Mouse (Mus musculus) central nervous system, embryonic 18 days (tissue): ENCODE results near the gene Plod1. TPM values are rescaled to one million over a fixed set of nuclear protein-coding genes. Genes with fewer than 3 reads are reported as not detected.

Experiments
- polyA plus RNA-seq: library from polyadenylated mRNA; depleted of rRNA; stranded (reverse); fragments of >200 nt; gene quantifications from 2 replicates; pipeline ENCODE4 v1.2.3, GENCODE M21; 2012; rRNA removed

Plod1 gene
- 13.5 and 15.5 TPM in 2 replicates for polyA plus RNA-seq

GRCm38 (mm10) chr4:147936331-147936954 is at the start of gene Plod1:
TSS of gene Plod1 (minus strand) at chr4:147936767.

GRCm38 (mm10) chr4:147985205-147986132 is 48.9 kb upstream of the Plod1 start, which contains the start of gene Nppb:
TSS of gene Nppb (plus strand) at chr4:147985788.

DNA sequence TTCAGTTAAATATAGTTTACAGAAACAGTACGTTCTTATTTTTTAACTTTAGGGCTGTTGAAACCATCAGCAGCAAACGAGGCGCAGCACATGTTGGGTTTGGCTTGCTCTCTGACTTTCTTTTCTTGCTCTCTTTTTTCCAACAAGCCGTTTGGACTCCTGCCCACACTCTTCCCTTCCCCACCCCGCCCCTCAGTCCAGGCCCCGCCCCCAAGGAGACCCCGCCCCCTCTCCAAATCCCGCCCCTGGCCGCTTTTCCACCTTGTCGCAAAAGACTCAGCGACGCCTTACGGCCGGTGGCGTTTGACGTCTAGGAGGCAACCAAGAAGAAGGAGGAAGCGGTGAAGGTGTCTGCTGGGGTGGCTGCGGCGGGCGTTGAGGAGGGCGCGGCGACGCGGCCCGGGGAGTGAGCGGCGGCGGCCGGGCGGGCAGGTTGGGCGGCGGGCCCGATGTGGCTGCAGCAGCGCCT is 4.0 kb upstream of the Plod1 start, which contains the start of gene 2510039O18Rik:
Gene 2510039O18Rik (plus strand): TSS at position 320 of the 469 bp plus-strand sequence.

GRCm38 (mm10) chr4:147904313-147905089 is 32.1 kb downstream of the Plod1 start, which contains the start of gene Mfn2:
TSS of gene Mfn2 (minus strand) at chr4:147904704.

DNA sequence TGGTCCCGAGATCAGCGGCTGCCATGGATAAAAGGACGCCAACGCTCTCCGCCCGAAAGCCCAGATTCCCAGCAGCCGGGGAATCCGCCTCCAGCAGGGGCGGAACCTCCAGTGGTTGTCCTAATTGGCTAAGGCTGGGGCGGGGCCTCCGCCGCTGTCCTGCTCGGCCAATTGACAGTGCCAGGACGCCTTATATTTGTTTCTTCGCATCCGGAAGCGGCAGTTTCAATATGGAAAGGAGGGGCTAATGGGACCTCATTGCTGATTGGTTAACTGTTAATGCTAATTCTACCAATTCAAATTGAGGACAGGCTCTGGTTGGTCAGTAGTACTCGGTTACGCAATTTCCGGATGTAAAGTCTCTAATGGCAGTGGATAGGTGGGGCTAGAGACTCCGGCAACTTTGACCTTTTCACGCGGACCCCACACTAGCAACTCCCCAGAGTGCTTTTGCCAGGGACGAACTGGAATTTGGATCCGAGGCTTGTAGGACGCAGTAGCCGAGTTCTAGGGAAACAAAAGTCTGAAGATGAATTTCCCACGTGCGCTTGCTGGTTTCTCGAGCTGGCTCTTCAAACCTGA is 68.0 kb downstream of the Plod1 start, which contains the start of the genes Miip and Fv1:
Gene Miip (minus strand): TSS at position 367 of the 582 bp plus-strand sequence.
Gene Fv1 (plus strand): TSS at position 530 of the 582 bp plus-strand sequence.

Other genes starting within 250 kb of the Plod1 start
- not detected in 2 replicates for gene Zfp534, start 234.2 kb downstream of the Plod1 start, polyA plus RNA-seq
- gene Zfp984, start 127.0 kb downstream of the Plod1 start, polyA plus RNA-seq, result 4.3 and 4.5 TPM in 2 replicates
- gene Zfp933, start 88.4 kb downstream of the Plod1 start, polyA plus RNA-seq, result 8.0 and 8.9 TPM in 2 replicates
- gene Miip, start 68.0 kb downstream of the Plod1 start, polyA plus RNA-seq, result 79.9 and 80.4 TPM in 2 replicates
- gene Fv1, start 67.8 kb downstream of the Plod1 start, polyA plus RNA-seq, result 7.8 and 8.5 TPM in 2 replicates
- gene Mfn2, start 32.1 kb downstream of the Plod1 start, polyA plus RNA-seq, result 73.6 and 75.9 TPM in 2 replicates
- gene 2510039O18Rik, start 4.1 kb upstream of the Plod1 start, polyA plus RNA-seq, result 42.5 and 42.9 TPM in 2 replicates
- 0.12 and 0.25 TPM in 2 replicates for gene Nppb, start 49.0 kb upstream of the Plod1 start, polyA plus RNA-seq
- 0.82 and 1.1 TPM in 2 replicates for gene Nppa, start 64.0 kb upstream of the Plod1 start, polyA plus RNA-seq
- 51.4 and 54.8 TPM in 2 replicates for gene Clcn6, start 102.1 kb upstream of the Plod1 start, polyA plus RNA-seq
- gene Mthfr, start 102.3 kb upstream of the Plod1 start, polyA plus RNA-seq, result 26.1 and 28.2 TPM in 2 replicates
- gene Agtrap, start 151.3 kb upstream of the Plod1 start, polyA plus RNA-seq, result 4.0 and 4.1 TPM in 2 replicates
- gene Mad2l2, start 193.6 kb upstream of the Plod1 start, polyA plus RNA-seq, result 105 and 106 TPM in 2 replicates
- gene Draxin, start 193.9 kb upstream of the Plod1 start, polyA plus RNA-seq, result 40.4 and 42.8 TPM in 2 replicates
- gene Fbxo6, start 215.4 kb upstream of the Plod1 start, polyA plus RNA-seq, result 21.9 and 23.4 TPM in 2 replicates
- gene Fbxo44, start 223.7 kb upstream of the Plod1 start, polyA plus RNA-seq, result 114 and 122 TPM in 2 replicates
- gene Fbxo2, start 223.9 kb upstream of the Plod1 start, polyA plus RNA-seq, result 8.8 and 14.9 TPM in 2 replicates